Mouse (Mus musculus) neural tube, embryonic 13.5 days (tissue): ENCODE data around the gene Iqsec1. TPM values are rescaled to one million over a fixed set of nuclear protein-coding genes. Genes with fewer than 3 reads are reported as not detected.

Experiments used
- ATAC-seq: fragments of 200-750 bp; cut with Nextera tagmentation; 2 replicates; pipeline ENCODE4 v1.8.0; 2017; ENCODE audit warnings: low read depth, mild to moderate bottlenecking, moderate TSS enrichment, moderate library complexity
- H3K27ac ChIP-seq: fragments of 300-500 bp; sonication (generic); replicated peaks from 2 replicates; pipeline ENCODE4 v1.5.1; 2015; ENCODE audit warnings: moderate library complexity, mild to moderate bottlenecking, inconsistent platforms
- H3K27me3 ChIP-seq: fragments of 300-500 bp; sonication (generic); 2 replicates; pipeline ENCODE4 v1.6.1; 2015; ENCODE audit warnings: mild to moderate bottlenecking, inconsistent platforms
- H3K36me3 ChIP-seq: fragments of 300-500 bp; sonication (generic); 2 replicates; pipeline ENCODE4 v1.6.1; 2015; ENCODE audit warnings: mild to moderate bottlenecking, inconsistent platforms
- H3K4me1 ChIP-seq: fragments of 300-500 bp; sonication (generic); replicated peaks from 2 replicates; pipeline ENCODE4 v1.6.1; 2015; ENCODE audit warnings: inconsistent platforms
- H3K4me2 ChIP-seq: fragments of 300-500 bp; sonication (generic); 2 replicates; pipeline ENCODE4 v1.6.1; 2015; ENCODE audit warnings: inconsistent platforms, mild to moderate bottlenecking, moderate library complexity
- H3K4me3 ChIP-seq: fragments of 300-500 bp; sonication (generic); 2 replicates; pipeline ENCODE4 v1.5.1; 2015; ENCODE audit warnings: mild to moderate bottlenecking, inconsistent platforms
- H3K9ac ChIP-seq: fragments of 300-500 bp; sonication (generic); 2 replicates; pipeline ENCODE4 v1.6.1; 2015; ENCODE audit warnings: moderate library complexity, mild to moderate bottlenecking, inconsistent platforms
- H3K9me3 ChIP-seq: fragments of 300-500 bp; sonication (generic); 2 replicates; pipeline ENCODE4 v1.6.1; 2016; ENCODE audit warnings: inconsistent platforms
- WGBS: fragments of 180-500 bp; shearing (Covaris S2); methylation state at CpG from one replicate; pipeline ENCODE4 v1.1.7; 2015; 5-methylcytosine and 5-hydroxymethylcytosine counted together
- polyA plus RNA-seq: library from polyadenylated mRNA; unstranded; fragments of >200 nt; fragmentation: Nextera tagmentation; extraction: Ambion mirVana; gene quantifications from 2 replicates; pipeline ENCODE4 v1.2.1, GENCODE M21; 2015

The Iqsec1 gene
- polyA plus RNA-seq, 1 experiment from 2014 or later = 15.0 TPM

- H3K27me3 ChIP-seq = no peaks in the 10 kb centered on the region
- H3K36me3 ChIP-seq = no peaks in the 10 kb centered on the region
- 26% methylated on average over 4 of the region's 4 CpGs for WGBS
- 0 out of 2 replicates have a peak overlapping the region, but pooled peaks have one; percentile 31 for H3K9ac ChIP-seq
- no peak overlapping the region for H3K4me2 ChIP-seq
- H3K9me3 ChIP-seq = no peaks in the 10 kb centered on the region
- H3K4me1 ChIP-seq = peaks cover 99% of the 10 kb centered on the region
- no peak overlapping the region for H3K4me3 ChIP-seq
- peak overlapping the region; percentile 87 for H3K27ac ChIP-seq
- ATAC-seq = peak; percentile 21; the same call in 1 of the 2 replicates
Observed at GRCm38 (mm10) chr6:90702837-90703735, 285.4 kb downstream of the Iqsec1 start.

- Histone ChIP-seq H3K9ac (no peak overlapping the region), H3K4me2 (no peak overlapping the region), H3K4me1 (peaks cover 95% of the 10 kb centered on the region), H3K36me3 (no peaks in the 10 kb centered on the region), H3K9me3 (no peaks in the 10 kb centered on the region), H3K27me3 (no peaks in the 10 kb centered on the region), H3K4me3 (no peak overlapping the region), H3K27ac (0 out of 2 replicates have a peak overlapping the region, but pooled peaks have one; percentile 87)
- no peak for ATAC-seq
Observed at GRCm38 (mm10) chr6:90702197-90702596, 286.3 kb downstream of the Iqsec1 start.

- H3K9me3 ChIP-seq = no peaks in the 10 kb centered on the region
- no peak overlapping the region for H3K4me2 ChIP-seq
- peaks cover 87% of the 10 kb centered on the region for H3K4me1 ChIP-seq
- no peak for ATAC-seq
- H3K27me3 ChIP-seq = no peaks in the 10 kb centered on the region
- H3K9ac ChIP-seq = no peak overlapping the region
- WGBS = 90% methylated on average over 2 of the region's 2 CpGs
- H3K27ac ChIP-seq = no peak overlapping the region
- H3K4me3 ChIP-seq = no peak overlapping the region
- H3K36me3 ChIP-seq = no peaks in the 10 kb centered on the region
Observed at GRCm38 (mm10) chr6:90701391-90701790, 287.1 kb downstream of the Iqsec1 start.

GRCm38 (mm10) chr6:90700737-90701136, 287.7 kb downstream of the Iqsec1 start:
- no peaks in the 10 kb centered on the region for H3K27me3 ChIP-seq
- H3K4me1 ChIP-seq = peaks cover 86% of the 10 kb centered on the region
- no peaks in the 10 kb centered on the region for H3K9me3 ChIP-seq
- 82% methylated on average over 2 of the region's 2 CpGs for WGBS
- H3K27ac ChIP-seq = no peak overlapping the region
- H3K36me3 ChIP-seq = no peaks in the 10 kb centered on the region
- no peak overlapping the region for H3K9ac ChIP-seq
- no peak overlapping the region for H3K4me2 ChIP-seq
- no peak overlapping the region for H3K4me3 ChIP-seq
- ATAC-seq = no peak

- Histone ChIP-seq H3K27ac (peak overlapping the region; percentile 43), H3K4me1 (peaks cover 79% of the 10 kb centered on the region), H3K36me3 (no peaks in the 10 kb centered on the region), H3K9ac (no peak overlapping the region), H3K4me3 (no peak overlapping the region), H3K27me3 (no peaks in the 10 kb centered on the region), H3K4me2 (no peak overlapping the region), H3K9me3 (no peaks in the 10 kb centered on the region)
- WGBS = 53% methylated on average over 1 of the region's 1 CpGs
- no peak for ATAC-seq
Observed at GRCm38 (mm10) chr6:90700068-90700467, 288.4 kb downstream of the Iqsec1 start.

GRCm38 (mm10) chr6:90698843-90699242, 289.6 kb downstream of the Iqsec1 start:
- ATAC-seq = no peak
- peaks cover 10% of the 10 kb centered on the region for H3K36me3 ChIP-seq
- H3K9me3 ChIP-seq = no peaks in the 10 kb centered on the region
- H3K4me3 ChIP-seq = no peak overlapping the region
- peak overlapping the region; percentile 43; the same call in 1 of the 2 replicates for H3K9ac ChIP-seq
- peak overlapping the region; percentile 59 for H3K27ac ChIP-seq
- no peak overlapping the region for H3K4me2 ChIP-seq
- 18% methylated on average over 6 of the region's 6 CpGs for WGBS
- peaks cover 67% of the 10 kb centered on the region for H3K4me1 ChIP-seq
- no peaks in the 10 kb centered on the region for H3K27me3 ChIP-seq

GRCm38 (mm10) chr6:90695754-90696153, 292.7 kb downstream of the Iqsec1 start:
- Histone ChIP-seq H3K27me3 (no peaks in the 10 kb centered on the region), H3K4me3 (no peak overlapping the region), H3K4me1 (peaks cover 36% of the 10 kb centered on the region), H3K9ac (no peak overlapping the region), H3K36me3 (peaks cover 39% of the 10 kb centered on the region), H3K4me2 (no peak overlapping the region), H3K27ac (no peak overlapping the region), H3K9me3 (no peaks in the 10 kb centered on the region)
- 69% methylated on average over 1 of the region's 1 CpGs for WGBS
- no peak for ATAC-seq

- peaks cover 25% of the 10 kb centered on the region for H3K4me1 ChIP-seq
- no peak overlapping the region for H3K4me3 ChIP-seq
- no peaks in the 10 kb centered on the region for H3K9me3 ChIP-seq
- 89% methylated on average over 2 of the region's 2 CpGs for WGBS
- no peak for ATAC-seq
- H3K27me3 ChIP-seq = no peaks in the 10 kb centered on the region
- no peak overlapping the region for H3K4me2 ChIP-seq
- no peak overlapping the region for H3K27ac ChIP-seq
- no peak overlapping the region for H3K9ac ChIP-seq
- peaks cover 71% of the 10 kb centered on the region for H3K36me3 ChIP-seq
Observed at GRCm38 (mm10) chr6:90692404-90692803, 296.1 kb downstream of the Iqsec1 start.

GRCm38 (mm10) chr6:90691935-90692334, 296.6 kb downstream of the Iqsec1 start:
- 92% methylated on average over 2 of the region's 2 CpGs for WGBS
- no peaks in the 10 kb centered on the region for H3K9me3 ChIP-seq
- H3K36me3 ChIP-seq = peaks cover 71% of the 10 kb centered on the region
- no peaks in the 10 kb centered on the region for H3K27me3 ChIP-seq
- no peak overlapping the region for H3K4me3 ChIP-seq
- H3K4me2 ChIP-seq = no peak overlapping the region
- no peak overlapping the region for H3K27ac ChIP-seq
- ATAC-seq = no peak
- no peak overlapping the region for H3K9ac ChIP-seq
- peaks cover 30% of the 10 kb centered on the region for H3K4me1 ChIP-seq

GRCm38 (mm10) chr6:90689500-90689899, 299.0 kb downstream of the Iqsec1 start:
- peaks cover 38% of the 10 kb centered on the region for H3K4me1 ChIP-seq
- 0 out of 2 replicates have a peak overlapping the region, but pooled peaks have one; percentile 12 for H3K9ac ChIP-seq
- ATAC-seq = no peak
- no peaks in the 10 kb centered on the region for H3K9me3 ChIP-seq
- no peak overlapping the region for H3K4me3 ChIP-seq
- peaks cover 67% of the 10 kb centered on the region for H3K36me3 ChIP-seq
- no peak overlapping the region for H3K27ac ChIP-seq
- H3K4me2 ChIP-seq = no peak overlapping the region
- 91% methylated on average over 10 of the region's 10 CpGs for WGBS
- H3K27me3 ChIP-seq = no peaks in the 10 kb centered on the region

GRCm38 (mm10) chr6:90688742-90689141, 299.7 kb downstream of the Iqsec1 start:
- peaks cover 63% of the 10 kb centered on the region for H3K36me3 ChIP-seq

GRCm38 (mm10) chr6:90688003-90688402, 300.5 kb downstream of the Iqsec1 start:
- Histone ChIP-seq H3K27ac (no peak overlapping the region), H3K4me3 (no peak overlapping the region), H3K9me3 (no peaks in the 10 kb centered on the region), H3K36me3 (peaks cover 56% of the 10 kb centered on the region), H3K4me2 (no peak overlapping the region), H3K9ac (no peak overlapping the region), H3K27me3 (no peaks in the 10 kb centered on the region), H3K4me1 (peaks cover 42% of the 10 kb centered on the region)
- no peak for ATAC-seq
- WGBS = 97% methylated on average over 6 of the region's 6 CpGs

More at GRCm38 (mm10) chr6:90688742-90689141, 299.7 kb downstream of the Iqsec1 start:
- no peaks in the 10 kb centered on the region for H3K27me3 ChIP-seq
- H3K27ac ChIP-seq = no peak overlapping the region
- H3K4me3 ChIP-seq = no peak overlapping the region
- no peaks in the 10 kb centered on the region for H3K9me3 ChIP-seq
- no peak for ATAC-seq
- H3K4me2 ChIP-seq = no peak overlapping the region
- 77% methylated on average over 3 of the region's 3 CpGs for whole genome bisulfite sequencing
- peaks cover 38% of the 10 kb centered on the region for H3K4me1 ChIP-seq
- H3K9ac ChIP-seq = 0 out of 2 replicates have a peak overlapping the region, but pooled peaks have one; percentile 12
